Mouse (Mus musculus) naive thymus-derived CD4-positive, alpha-beta T cell, adult 2 months (primary cell): ENCODE results near the gene Strap.

Experiments used
- DNase-seq: peaks from one replicate; pipeline ENCODE4 v3.0.0-alpha.2; 2011; ENCODE audit warnings: low read depth

The Strap gene

GRCm38 (mm10) chr6:137776981-137777380 is 42.1 kb downstream of the Strap start:
- no peak for DNase-seq

- no peak for DNase-seq
Observed at GRCm38 (mm10) chr6:137783899-137784637, 49.2 kb downstream of the Strap start.

- no peak for DNase-seq
Observed at GRCm38 (mm10) chr6:137788976-137789590, 54.2 kb downstream of the Strap start.

- no peak for DNase-seq
Observed at GRCm38 (mm10) chr6:137789658-137790057, 54.8 kb downstream of the Strap start.

- no peak for DNase-seq
Observed at GRCm38 (mm10) chr6:137795494-137795893, 60.6 kb downstream of the Strap start.

- DNase-seq, result peak; percentile 2
Observed at GRCm38 (mm10) chr6:137796596-137797567, 62.0 kb downstream of the Strap start.

GRCm38 (mm10) chr6:137799253-137799652 is 64.4 kb downstream of the Strap start:
- DNase-seq, result no peak
